Mouse (Mus musculus): ENCODE data around the gene Sirt2. TPM values are rescaled to one million over a fixed set of nuclear protein-coding genes. Genes with fewer than 3 reads are reported as not detected.

Gene Sirt2
- total and polyA plus RNA-seq, 2 experiments from 2014 or later, result 95.5 to 147 TPM

DNA sequence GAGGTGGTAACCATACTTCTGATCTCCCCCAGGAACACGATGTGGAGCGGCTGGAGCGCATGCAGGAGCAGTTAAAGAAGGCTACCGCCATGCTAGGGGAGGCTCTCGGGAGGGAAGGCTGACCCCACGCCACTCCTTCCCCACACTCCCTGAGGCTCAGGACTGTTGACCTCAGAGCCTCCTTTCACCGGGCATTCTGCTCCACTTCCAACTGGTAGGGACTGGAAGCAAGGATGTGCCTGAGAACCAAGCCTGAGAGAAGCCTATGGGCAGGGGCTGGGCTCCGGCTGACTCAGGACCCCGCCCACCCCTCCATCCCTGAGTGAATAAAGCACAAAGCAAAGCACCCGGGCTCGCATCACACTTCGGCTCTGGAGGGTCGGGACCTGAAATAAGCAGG, 7.9 kb upstream of the Sirt2 start:
- 83% methylated on average over 13 of the region's 13 CpGs for WGBS
- Histone ChIP-seq H3K27ac (no peak overlapping the region), H3K4me3 (ENCODE audit: low read length) (no peak overlapping the region), H3K4me2 (ENCODE audit: low read depth, low read length) (no peak overlapping the region), H3K27me3 (ENCODE audit: insufficient read depth, low read length) (0 out of 2 replicates have a peak, but pooled peaks cover 4% of the 10 kb centered on the region), H3K36me3 (ENCODE audit: insufficient read depth, low read length) (peaks cover 21% of the 10 kb centered on the region), H3K9me3 (ENCODE audit: low read length) (no peaks in the 10 kb centered on the region), H3K4me1 (ENCODE audit: insufficient read depth, low read length) (no peaks in the 10 kb centered on the region), H3K9ac (replicated peaks; ENCODE audit: low read length) (no peak overlapping the region)
- ATAC-seq (no peak), DNase-seq (ENCODE audit: low spot score) (no peak)
- TF ChIP-seq CTCF (IDR thresholded peaks at IDR 0.05; ENCODE audit: low read depth), result no peak

- Histone ChIP-seq H3K27ac (no peak overlapping the region), H3K9ac (replicated peaks; ENCODE audit: low read length) (no peak overlapping the region), H3K4me3 (ENCODE audit: low read length) (no peak overlapping the region), H3K9me3 (ENCODE audit: low read length) (no peaks in the 10 kb centered on the region), H3K4me2 (ENCODE audit: low read depth, low read length) (no peak overlapping the region), H3K27me3 (ENCODE audit: insufficient read depth, low read length) (no peaks in the 10 kb centered on the region), H3K36me3 (ENCODE audit: insufficient read depth, low read length) (peaks cover 21% of the 10 kb centered on the region), H3K4me1 (ENCODE audit: insufficient read depth, low read length) (peaks cover 12% of the 10 kb centered on the region; the same call in 1 of the 2 replicates)
- TF ChIP-seq CTCF (IDR thresholded peaks at IDR 0.05; ENCODE audit: low read depth), result no peak
- DNase-seq (ENCODE audit: low spot score), result no peak
- ATAC-seq, result no peak
- WGBS, result 94% methylated on average over 9 of the region's 9 CpGs
Observed at GRCm38 (mm10) chr7:28761907-28762306, 4.6 kb upstream of the Sirt2 start.

GRCm38 (mm10) chr7:28765211-28765610, 1.3 kb upstream of the Sirt2 start:
- Histone ChIP-seq H3K4me1 (ENCODE audit: insufficient read depth, low read length) (peaks cover 16% of the 10 kb centered on the region), H3K9ac (replicated peaks; ENCODE audit: low read length) (peak overlapping the region; percentile 69; the same call in 1 of the 2 replicates), H3K4me3 (ENCODE audit: low read length) (peak overlapping the region; percentile 81), H3K27me3 (ENCODE audit: insufficient read depth, low read length) (no peaks in the 10 kb centered on the region), H3K36me3 (ENCODE audit: insufficient read depth, low read length) (peaks cover 12% of the 10 kb centered on the region), H3K27ac (no peak overlapping the region), H3K4me2 (ENCODE audit: low read depth, low read length) (peak overlapping the region; percentile 76), H3K9me3 (ENCODE audit: low read length) (no peaks in the 10 kb centered on the region)
- no peak for TF ChIP-seq CTCF (IDR thresholded peaks at IDR 0.05; ENCODE audit: low read depth)
- WGBS, result 85% methylated on average over 6 of the region's 6 CpGs
- ATAC-seq (no peak), DNase-seq (ENCODE audit: low spot score) (no peak)

DNA sequence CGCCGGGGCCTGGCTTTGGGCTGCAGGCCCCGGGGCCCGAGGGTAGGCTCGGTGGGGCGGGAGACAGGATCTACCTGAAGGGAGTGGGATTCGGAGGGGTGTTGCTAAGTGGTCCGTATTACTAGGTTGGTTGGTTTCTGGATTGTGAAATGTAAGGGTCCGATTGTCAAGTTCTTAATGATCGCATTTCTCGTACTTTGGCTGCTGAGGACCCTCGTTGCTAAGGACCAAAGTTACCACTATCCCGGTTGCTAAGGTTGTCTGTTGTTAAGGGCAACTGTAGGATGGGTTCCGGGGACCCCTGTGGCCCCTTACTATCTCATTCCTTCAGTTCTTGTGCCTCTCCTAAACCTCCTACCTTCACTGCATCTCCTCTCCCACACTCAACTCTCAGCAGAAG, 375 bp downstream of the Sirt2 start:
- H3K4me1 ChIP-seq (ENCODE audit: insufficient read depth, low read length), result peaks cover 16% of the 10 kb centered on the region

GRCm38 (mm10) chr7:28767462-28767965, 979 bp downstream of the Sirt2 start, which contains the start of gene Nfkbib:
Gene Nfkbib, minus strand, starts transcription at chr7:28767512.
- H3K36me3 ChIP-seq (ENCODE audit: insufficient read depth, low read length), result no peaks in the 10 kb centered on the region; the same call in 1 of the 2 replicates
- DNase-seq (ENCODE audit: low spot score) (no peak), ATAC-seq (no peak)
- H3K9ac ChIP-seq (replicated peaks; ENCODE audit: low read length), result peak within 1 kb of the TSS; percentile 69
- H3K9me3 ChIP-seq (ENCODE audit: low read length), result no peaks in the 10 kb centered on the region
- H3K27ac ChIP-seq, result no peak within 1 kb of the TSS
- no peak for TF ChIP-seq CTCF (IDR thresholded peaks at IDR 0.05; ENCODE audit: low read depth)
- H3K4me1 ChIP-seq (ENCODE audit: insufficient read depth, low read length), result peaks cover 16% of the 10 kb centered on the region
- WGBS, result 68% methylated on average over 7 of the region's 7 CpGs
- no peaks in the 10 kb centered on the region for H3K27me3 ChIP-seq (ENCODE audit: insufficient read depth, low read length)
- peak within 1 kb of the TSS; percentile 81 for H3K4me3 ChIP-seq (ENCODE audit: low read length)
- peak within 1 kb of the TSS; percentile 76 for H3K4me2 ChIP-seq (ENCODE audit: low read depth, low read length)

More for the DNA sequence above, 375 bp downstream of the Sirt2 start:
- no peaks in the 10 kb centered on the region for H3K27me3 ChIP-seq (ENCODE audit: insufficient read depth, low read length)
- no peak overlapping the region for H3K27ac ChIP-seq
- H3K9ac ChIP-seq (replicated peaks; ENCODE audit: low read length), result peak overlapping the region; percentile 67
- peak overlapping the region; percentile 70 for H3K4me2 ChIP-seq (ENCODE audit: low read depth, low read length)
- TF ChIP-seq CTCF (IDR thresholded peaks at IDR 0.05; ENCODE audit: low read depth), result no peak
- H3K9me3 ChIP-seq (ENCODE audit: low read length), result no peaks in the 10 kb centered on the region
- DNase-seq (ENCODE audit: low spot score), result peak; percentile 33
- peaks cover 2% of the 10 kb centered on the region; the same call in 1 of the 2 replicates for H3K36me3 ChIP-seq (ENCODE audit: insufficient read depth, low read length)
- 1% methylated on average over 14 of the region's 14 CpGs for whole genome bisulfite sequencing
- peak overlapping the region; percentile 81 for H3K4me3 ChIP-seq (ENCODE audit: low read length)
- no peak; the same call in 1 of the 2 replicates for ATAC-seq

DNA sequence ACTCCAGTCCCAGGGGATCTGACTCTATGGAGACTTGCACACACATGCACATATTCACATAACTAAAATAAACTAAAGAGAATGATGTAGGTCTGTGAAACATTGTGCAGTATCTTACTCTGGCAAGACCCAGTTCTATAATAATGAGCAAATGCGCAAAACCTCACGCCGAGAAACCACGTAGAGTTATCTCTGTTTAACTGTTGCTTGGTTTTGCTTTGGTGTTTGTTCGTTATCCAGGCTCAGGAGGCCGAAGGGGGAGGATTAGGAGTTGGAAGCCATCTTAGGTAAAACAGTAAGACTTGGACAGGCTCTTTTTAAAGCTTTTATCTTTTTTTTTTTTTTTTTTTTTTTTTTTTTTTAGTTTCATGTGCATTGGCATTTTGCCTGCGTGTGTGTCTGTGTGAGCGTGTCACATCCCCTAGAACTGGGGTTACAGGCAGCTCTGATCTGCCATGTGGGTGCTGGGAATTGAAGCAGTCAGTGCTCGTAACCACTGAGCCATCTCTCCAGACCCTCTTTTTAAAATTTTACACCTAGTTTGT, 3.0 kb downstream of the Sirt2 start:
- no peak overlapping the region for H3K4me2 ChIP-seq (ENCODE audit: low read depth, low read length)
- no peak for ATAC-seq
- H3K27me3 ChIP-seq (ENCODE audit: insufficient read depth, low read length), result no peaks in the 10 kb centered on the region
- H3K36me3 ChIP-seq (ENCODE audit: insufficient read depth, low read length), result no peaks in the 10 kb centered on the region
- no peaks in the 10 kb centered on the region for H3K9me3 ChIP-seq (ENCODE audit: low read length)
- no peak for TF ChIP-seq CTCF (IDR thresholded peaks at IDR 0.05; ENCODE audit: low read depth)
- no peak for DNase-seq (ENCODE audit: low spot score)
- H3K27ac ChIP-seq, result no peak overlapping the region
- WGBS, result 85% methylated on average over 9 of the region's 9 CpGs
- peaks cover 21% of the 10 kb centered on the region for H3K4me1 ChIP-seq (ENCODE audit: insufficient read depth, low read length)
- no peak overlapping the region for H3K4me3 ChIP-seq (ENCODE audit: low read length)
- H3K9ac ChIP-seq (replicated peaks; ENCODE audit: low read length), result no peak overlapping the region

DNA sequence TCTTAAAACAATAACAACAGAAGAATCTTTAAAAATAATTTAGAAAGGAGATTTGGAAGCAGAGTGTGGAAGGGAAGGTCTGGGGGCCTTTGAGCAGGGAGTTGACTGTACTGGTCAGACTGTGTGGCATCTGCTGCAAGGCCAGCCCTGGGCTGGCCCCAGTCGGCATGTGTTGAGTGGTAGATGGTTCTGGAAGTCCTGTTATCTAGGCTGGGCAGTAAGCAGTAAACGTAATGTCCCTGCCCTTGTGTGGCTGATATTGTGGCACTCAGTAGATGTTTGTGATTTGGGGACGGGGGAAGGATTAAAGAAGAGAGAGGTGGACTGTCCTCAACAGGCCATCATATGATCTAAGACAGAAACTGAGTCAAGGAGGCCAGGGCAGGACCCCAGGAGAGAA, 3.8 kb downstream of the Sirt2 start:
- no peak for ATAC-seq
- H3K4me1 ChIP-seq (ENCODE audit: insufficient read depth, low read length), result peaks cover 14% of the 10 kb centered on the region
- H3K4me2 ChIP-seq (ENCODE audit: low read depth, low read length), result no peak overlapping the region
- H3K9ac ChIP-seq (replicated peaks; ENCODE audit: low read length), result no peak overlapping the region
- 90% methylated on average over 3 of the region's 3 CpGs for WGBS
- no peak for TF ChIP-seq CTCF (IDR thresholded peaks at IDR 0.05; ENCODE audit: low read depth)
- H3K27ac ChIP-seq, result no peak overlapping the region
- DNase-seq (ENCODE audit: low spot score), result no peak
- no peak overlapping the region for H3K4me3 ChIP-seq (ENCODE audit: low read length)
- no peaks in the 10 kb centered on the region for H3K36me3 ChIP-seq (ENCODE audit: insufficient read depth, low read length)
- H3K9me3 ChIP-seq (ENCODE audit: low read length), result no peaks in the 10 kb centered on the region
- no peaks in the 10 kb centered on the region for H3K27me3 ChIP-seq (ENCODE audit: insufficient read depth, low read length)

All from hindbrain, postnatal 0 days (tissue).